Mouse (Mus musculus): Measurements from ENCODE around the gene Serpina9. TPM values are rescaled to one million over a fixed set of nuclear protein-coding genes. Genes with fewer than 3 reads are reported as not detected.

Serpina9 gene
- total RNA-seq, 4 experiments from 2014 or later = 0.08 to 0.11 (median 0.09) TPM; not detected in 1

Other genes with a start within 250 kb of the Serpina9 start
- under 1 TPM in 3 of 4 experiments, not detected in 1; 0.52 to 0.95 (median 0.53) TPM for gene Serpina1d, start 240.2 kb downstream of the Serpina9 start, total RNA-seq (2022)
- gene Serpina1b, start 183.4 kb downstream of the Serpina9 start, total RNA-seq (2022) = 1 to 10 TPM in 1 of 4 experiments, under 1 TPM in 2, not detected in 1; 0.47 to 6.7 (median 0.88) TPM
- gene Serpina1a, start 150.2 kb downstream of the Serpina9 start, total RNA-seq (2022) = under 1 TPM in 1 of 4 experiments, not detected in 3; 0.17 TPM
- under 1 TPM in 1 of 4 experiments, not detected in 3; 0.52 TPM for gene Serpina1c, start 108.9 kb downstream of the Serpina9 start, total RNA-seq (2022)
- under 1 TPM; 0.19 to 0.44 (median 0.36) TPM for gene Serpina1e, start 54.8 kb downstream of the Serpina9 start, total RNA-seq (2022)
- gene Serpina11, start 23.8 kb downstream of the Serpina9 start, total RNA-seq (2022) = under 1 TPM in 1 of 4 experiments, not detected in 3; 0.32 TPM
- not detected for gene Serpina12, start 30.7 kb upstream of the Serpina9 start, total RNA-seq (2022)
- gene Serpina5, start 87.4 kb upstream of the Serpina9 start, total RNA-seq (2022) = not detected
- gene Serpina3a, start 99.0 kb upstream of the Serpina9 start, total RNA-seq (2022) = not detected
- gene Serpina3b, start 114.2 kb upstream of the Serpina9 start, total RNA-seq (2022) = not detected
- under 1 TPM; 0.41 to 0.63 (median 0.58) TPM for gene Serpina3c, start 140.1 kb upstream of the Serpina9 start, total RNA-seq (2022)
- gene Serpina3f, start 200.8 kb upstream of the Serpina9 start, total RNA-seq (2022) = not detected
- gene Serpina3g, start 222.5 kb upstream of the Serpina9 start, total RNA-seq (2022) = 1 to 10 TPM in 3 of 4 experiments, under 1 TPM in 1; 0.84 to 2.1 (median 1.8) TPM
- 1 to 10 TPM in 1 of 4 experiments, under 1 TPM in 2, not detected in 1; 0.23 to 1.6 (median 0.53) TPM for gene Serpina3i, start 249.4 kb upstream of the Serpina9 start, total RNA-seq (2022)